Mouse (Mus musculus) bone marrow, adult 2 months (tissue): ENCODE results near the gene Hnrnpab.

Source experiments
- CTCF ChIP-seq: fragments of 200-500 bp; IDR thresholded peaks from 2 replicates; pipeline ENCODE4 v1.5.1; 2011; ENCODE audit warnings: low read length, control low read depth; ENCODE audit not compliant: control insufficient read depth, insufficient read depth
- POLR2A ChIP-seq: fragments of 200-500 bp; IDR thresholded peaks from 2 replicates; pipeline ENCODE4 v1.6.1; 2011; ENCODE audit warnings: low read depth, mild to moderate bottlenecking, control low read depth, low read length, borderline replicate concordance; ENCODE audit not compliant: control insufficient read depth

DNA sequence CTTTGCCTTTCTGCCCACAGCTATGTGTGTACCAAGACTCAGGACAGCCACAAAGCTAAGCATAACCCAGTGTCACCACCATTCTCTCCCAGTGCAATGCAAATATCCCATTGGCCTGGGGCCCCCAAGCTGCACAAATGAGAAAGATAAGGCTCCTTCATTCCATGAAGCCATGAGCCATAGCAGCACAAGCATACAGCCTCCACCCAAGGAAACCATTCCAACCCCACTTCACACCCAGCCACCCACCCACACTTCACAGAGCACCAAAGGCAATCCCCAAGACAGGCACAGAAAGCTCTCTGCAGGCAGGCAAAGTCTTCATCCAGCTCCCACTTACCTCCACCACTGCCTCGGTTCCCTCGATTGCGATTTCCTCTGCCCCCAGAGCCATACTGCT is 4.4 kb downstream of the Hnrnpab start:
- TF ChIP-seq CTCF, result no peak
- no peak for TF ChIP-seq POLR2A
